Mouse (Mus musculus) cerebellum, adult 2 months (tissue): Measurements from ENCODE around the gene Syne4. TPM values are rescaled to one million over a fixed set of nuclear protein-coding genes. Genes with fewer than 3 reads are reported as not detected.

Source experiments
- DNase-seq, 2 experiments: peaks; one replicate each; pipeline ENCODE4 v3.0.0; 2021
- H3K27ac ChIP-seq: fragments of 200-500 bp; 2 replicates; pipeline ENCODE4 v1.5.1; 2012; ENCODE audit warnings: low read length, control low read depth, inconsistent platforms; ENCODE audit not compliant: insufficient read depth
- H3K27me3 ChIP-seq: fragments of 200-500 bp; 2 replicates; pipeline ENCODE4 v1.6.1; 2012; ENCODE audit warnings: inconsistent platforms, mild to moderate bottlenecking, low read length, moderate library complexity; ENCODE audit not compliant: control insufficient read depth, insufficient read depth
- H3K4me1 ChIP-seq: fragments of 200-500 bp; 2 replicates; pipeline ENCODE4 v1.6.1; 2011; ENCODE audit warnings: low read length; ENCODE audit not compliant: control insufficient read depth, insufficient read depth
- H3K4me3 ChIP-seq: fragments of 200-500 bp; replicated peaks from 2 replicates; pipeline ENCODE3; 2011; ENCODE audit warnings: mild to moderate bottlenecking, low read depth, low read length, control low read depth; ENCODE audit not compliant: insufficient read depth
- CTCF ChIP-seq: fragments of 200-500 bp; IDR thresholded peaks from 2 replicates; pipeline ENCODE4 v1.5.1; 2011; ENCODE audit warnings: low read depth, mild to moderate bottlenecking, control low read depth, low read length, moderate library complexity, borderline replicate concordance; ENCODE audit not compliant: insufficient read depth
- POLR2A ChIP-seq: fragments of 200-500 bp; IDR thresholded peaks from 2 replicates; pipeline ENCODE4 v1.6.1; 2011; ENCODE audit warnings: low read length, control low read depth, borderline replicate concordance; ENCODE audit not compliant: insufficient read depth
- whole genome bisulfite sequencing: fragments of 180-500 bp; shearing (Covaris S2); methylation state at CpG from one replicate; pipeline ENCODE4 v1.1.7; 2018; 5-methylcytosine and 5-hydroxymethylcytosine counted together
- polyA plus RNA-seq: library from polyadenylated mRNA; depleted of rRNA; stranded (reverse); fragments of >200 nt; gene quantifications from 2 replicates; pipeline ENCODE4 v1.2.3, GENCODE M21; 2012

Gene Syne4
- polyA plus RNA-seq, 1 experiment, result 63.4 TPM

GRCm38 (mm10) chr7:30326427-30326826, 11.8 kb downstream of the Syne4 start:
- H3K27me3 ChIP-seq, result no peaks in the 10 kb centered on the region

DNA sequence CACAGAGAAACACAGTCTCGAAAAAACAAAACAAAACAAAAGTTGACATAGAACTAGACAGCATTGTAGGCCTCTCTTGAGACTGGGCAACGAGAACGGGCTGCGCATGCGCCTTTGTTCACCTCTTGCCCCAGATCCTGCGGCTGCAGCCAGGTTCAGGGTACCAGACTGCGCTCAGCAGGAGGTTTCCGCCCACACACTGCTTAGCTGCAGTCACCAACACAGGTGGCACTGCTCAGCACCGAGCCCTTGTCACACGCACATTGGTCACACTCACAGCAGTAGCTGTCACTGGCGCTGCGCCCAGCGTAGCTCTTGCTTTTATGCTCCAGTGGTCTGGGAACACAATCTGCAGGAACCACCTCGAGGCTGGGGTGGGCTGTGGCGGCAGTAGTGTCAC, 12.5 kb downstream of the Syne4 start:
- 6% methylated on average over 15 of the region's 15 CpGs for WGBS
- Histone ChIP-seq H3K4me3 (no peak overlapping the region), H3K27ac (peak overlapping the region; percentile 39), H3K4me1 (peaks cover 7% of the 10 kb centered on the region; the same call in 1 of the 2 replicates), H3K27me3 (no peaks in the 10 kb centered on the region)
- TF ChIP-seq CTCF (no peak), POLR2A (0 out of 2 replicates have a peak, but pooled peaks have one; percentile 13)
- peak; percentile 97 to 98 for DNase-seq

More at GRCm38 (mm10) chr7:30326427-30326826, 11.8 kb downstream of the Syne4 start:
- Histone ChIP-seq H3K4me3 (no peak overlapping the region), H3K4me1 (peaks cover 7% of the 10 kb centered on the region; the same call in 1 of the 2 replicates), H3K27ac (peak overlapping the region; percentile 39)
- no peak for DNase-seq
- TF ChIP-seq POLR2A (no peak), CTCF (no peak)

DNA sequence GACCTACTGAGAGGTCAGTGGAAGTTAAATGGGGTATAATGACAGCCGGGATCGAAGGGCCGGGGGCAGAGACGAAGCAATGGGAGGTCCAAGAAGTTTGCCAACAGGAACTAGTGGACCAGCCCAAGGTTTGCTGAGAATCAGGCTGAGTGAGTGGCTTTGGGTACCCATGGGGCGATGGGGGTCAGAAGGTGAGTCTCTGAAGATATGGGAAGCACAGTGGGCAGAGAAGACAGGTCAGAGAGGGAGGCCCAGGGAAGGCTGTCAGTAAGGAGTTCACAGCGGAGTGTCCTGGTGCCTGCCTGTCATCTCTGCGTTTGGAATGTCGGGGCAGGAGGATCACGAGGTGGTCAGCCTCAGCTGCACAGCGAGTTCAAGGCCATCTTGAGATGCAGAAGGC, 13.8 kb downstream of the Syne4 start:
- no peak overlapping the region for H3K4me3 ChIP-seq
- H3K27me3 ChIP-seq, result no peaks in the 10 kb centered on the region
- whole genome bisulfite sequencing, result 64% methylated on average over 10 of the region's 10 CpGs
- TF ChIP-seq POLR2A (no peak), CTCF (no peak)
- H3K27ac ChIP-seq, result no peak overlapping the region
- no peak for DNase-seq
- peaks cover 9% of the 10 kb centered on the region for H3K4me1 ChIP-seq

- H3K4me1 ChIP-seq, result peaks cover 30% of the 10 kb centered on the region
- no peaks in the 10 kb centered on the region for H3K27me3 ChIP-seq
- DNase-seq, result peak; percentile 91 to 98
- H3K27ac ChIP-seq, result peak overlapping the region; percentile 75
- WGBS, result 3% methylated on average over 13 of the region's 13 CpGs
- H3K4me3 ChIP-seq, result peak overlapping the region; percentile 71
- TF ChIP-seq CTCF (peak; percentile 92), POLR2A (peak; percentile 90; the same call in 1 of the 2 replicates)
These were observed 17.3 kb downstream of the Syne4 start for GRCm38 (mm10) chr7:30331887-30332286.

GRCm38 (mm10) chr7:30332622-30333259, 18.1 kb downstream of the Syne4 start:
- DNase-seq, result peak in 1 of 2 experiments; percentile 56
- no peak for TF ChIP-seq POLR2A
- no peak; the same call in 1 of the 2 replicates for TF ChIP-seq CTCF
- peak overlapping the region; percentile 71 for H3K4me3 ChIP-seq
- H3K27ac ChIP-seq, result peak overlapping the region; percentile 75
- H3K27me3 ChIP-seq, result no peaks in the 10 kb centered on the region
- WGBS, result 12% methylated on average over 18 of the region's 18 CpGs
- peaks cover 31% of the 10 kb centered on the region for H3K4me1 ChIP-seq

GRCm38 (mm10) chr7:30333436-30333835, 18.8 kb downstream of the Syne4 start:
- Histone ChIP-seq H3K4me1 (peaks cover 32% of the 10 kb centered on the region), H3K4me3 (no peak overlapping the region), H3K27ac (peak overlapping the region; percentile 77), H3K27me3 (no peaks in the 10 kb centered on the region)
- peak; percentile 87 to 90 for DNase-seq
- 3% methylated on average over 4 of the region's 4 CpGs for WGBS
- TF ChIP-seq POLR2A (no peak), CTCF (no peak)

GRCm38 (mm10) chr7:30334563-30334962, 20.0 kb downstream of the Syne4 start:
- H3K27me3 ChIP-seq, result no peaks in the 10 kb centered on the region
- peaks cover 42% of the 10 kb centered on the region for H3K4me1 ChIP-seq
- no peak overlapping the region for H3K4me3 ChIP-seq
- TF ChIP-seq CTCF (no peak), POLR2A (no peak)
- peak in 1 of 2 experiments; percentile 57 for DNase-seq
- H3K27ac ChIP-seq, result peak overlapping the region; percentile 77
- WGBS, result 48% methylated on average over 5 of the region's 5 CpGs

GRCm38 (mm10) chr7:30335688-30336087, 21.1 kb downstream of the Syne4 start:
- TF ChIP-seq CTCF, result no peak
- TF ChIP-seq POLR2A, result no peak
- H3K27ac ChIP-seq, result no peak overlapping the region
- DNase-seq, result no peak
- H3K4me1 ChIP-seq, result peaks cover 45% of the 10 kb centered on the region
- 34% methylated on average over 6 of the region's 6 CpGs for WGBS
- no peak overlapping the region for H3K4me3 ChIP-seq
- H3K27me3 ChIP-seq, result no peaks in the 10 kb centered on the region
